Mouse (Mus musculus) thymus, adult 2 months (tissue): Measurements from ENCODE around the gene Plxna4. TPM values are rescaled to one million over a fixed set of nuclear protein-coding genes. Genes with fewer than 3 reads are reported as not detected.

Experiments used
- DNase-seq: peaks from one replicate; pipeline ENCODE4 v3.0.0; 2021
- H3K27ac ChIP-seq: fragments of 200-500 bp; 2 replicates; pipeline ENCODE4 v1.5.1; 2012; ENCODE audit warnings: low read length, control low read depth; ENCODE audit not compliant: control insufficient read depth, insufficient read depth
- H3K27me3 ChIP-seq: fragments of 200-500 bp; 2 replicates; pipeline ENCODE4 v1.6.1; 2012; ENCODE audit warnings: mild to moderate bottlenecking, low read length, moderate library complexity, mixed read lengths; ENCODE audit not compliant: control insufficient read depth, insufficient read depth
- H3K36me3 ChIP-seq: fragments of 200-500 bp; 2 replicates; pipeline ENCODE4 v1.6.1; 2012; ENCODE audit warnings: mild to moderate bottlenecking, low read length, moderate library complexity; ENCODE audit not compliant: control insufficient read depth, insufficient read depth
- H3K4me1 ChIP-seq: fragments of 200-500 bp; replicated peaks from 2 replicates; pipeline ENCODE4 v1.6.1; 2012; ENCODE audit warnings: low read length; ENCODE audit not compliant: control insufficient read depth, insufficient read depth
- H3K4me3 ChIP-seq: fragments of 200-500 bp; 2 replicates; pipeline ENCODE4 v1.5.1; 2012; ENCODE audit warnings: mild to moderate bottlenecking, low read length, control low read depth, moderate library complexity; ENCODE audit not compliant: control insufficient read depth, insufficient read depth
- CTCF ChIP-seq: fragments of 200-500 bp; IDR thresholded peaks from 2 replicates; pipeline ENCODE4 v1.5.1; 2012; ENCODE audit warnings: mild to moderate bottlenecking, control low read depth, low read length, moderate library complexity, borderline replicate concordance; ENCODE audit not compliant: control insufficient read depth, poor library complexity, insufficient read depth; ENCODE audit errors: extremely low read depth
- POLR2A ChIP-seq: fragments of 200-500 bp; IDR thresholded peaks from 2 replicates; pipeline ENCODE4 v1.6.1; 2012; ENCODE audit warnings: mild to moderate bottlenecking, low read length, control low read depth, moderate library complexity; ENCODE audit not compliant: control insufficient read depth, poor library complexity, insufficient read depth; ENCODE audit errors: extremely low read depth
- WGBS: fragments of 180-500 bp; shearing (Covaris S2); methylation state at CpG from one replicate; pipeline ENCODE4 v1.1.7; 2018; 5-methylcytosine and 5-hydroxymethylcytosine counted together
- polyA plus RNA-seq: library from polyadenylated mRNA; depleted of rRNA; stranded (reverse); fragments of >200 nt; gene quantifications from 2 replicates; pipeline ENCODE4 v1.2.3, GENCODE M21; 2012

Gene Plxna4
- polyA plus RNA-seq, 1 experiment, result 0.66 TPM

- H3K4me3 ChIP-seq, result no peak overlapping the region
- DNase-seq, result no peak
- 93% methylated on average over 20 of the region's 20 CpGs for WGBS
- no peaks in the 10 kb centered on the region for H3K27me3 ChIP-seq
- H3K4me1 ChIP-seq, result no peaks in the 10 kb centered on the region
- TF ChIP-seq POLR2A (no peak), CTCF (no peak)
- H3K27ac ChIP-seq, result no peak overlapping the region
- H3K36me3 ChIP-seq, result no peaks in the 10 kb centered on the region
These were observed 181.5 kb downstream of the Plxna4 start for GRCm38 (mm10) chr6:32406316-32407095.

DNA sequence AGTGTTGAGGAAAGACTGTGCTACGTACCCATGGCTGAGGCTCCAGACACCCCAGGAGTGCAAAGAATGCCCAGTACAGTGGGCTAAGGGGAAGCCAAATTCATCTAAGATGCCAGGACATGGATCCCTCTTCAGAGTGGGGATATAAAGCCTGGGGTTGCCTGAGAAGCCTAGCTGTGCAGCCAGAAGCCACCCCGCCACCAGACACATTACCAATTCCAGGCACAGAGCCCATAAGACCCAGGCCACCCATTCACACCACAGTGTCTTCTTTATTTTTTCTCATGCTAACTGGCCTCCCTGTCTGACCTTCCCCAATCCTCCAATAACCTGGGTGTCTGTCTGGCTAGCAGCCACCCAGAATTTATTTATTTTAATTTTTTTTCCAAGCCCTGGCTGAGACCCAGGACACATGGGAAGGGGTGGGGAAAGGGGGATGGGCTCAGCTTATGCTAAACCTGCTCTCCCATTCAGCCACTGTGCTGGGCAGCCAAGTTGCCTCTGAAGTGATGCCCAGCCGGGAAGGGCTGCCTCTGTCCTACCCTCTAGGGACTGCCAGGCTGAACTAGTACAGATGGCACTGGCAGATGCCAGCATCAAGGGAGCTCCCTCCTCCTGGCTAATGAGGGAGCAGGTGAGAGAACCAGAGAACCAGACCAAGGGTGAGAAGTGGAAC lies 185.3 kb downstream of the Plxna4 start:
- no peak for DNase-seq
- Histone ChIP-seq H3K4me1 (no peaks in the 10 kb centered on the region), H3K4me3 (no peak overlapping the region), H3K36me3 (no peaks in the 10 kb centered on the region), H3K27ac (no peak overlapping the region), H3K27me3 (no peaks in the 10 kb centered on the region)
- 91% methylated on average over 3 of the region's 3 CpGs for WGBS
- TF ChIP-seq POLR2A, result no peak
- TF ChIP-seq CTCF, result no peak

- Histone ChIP-seq H3K36me3 (no peaks in the 10 kb centered on the region), H3K27ac (no peak overlapping the region), H3K4me3 (no peak overlapping the region), H3K27me3 (no peaks in the 10 kb centered on the region), H3K4me1 (no peaks in the 10 kb centered on the region)
- DNase-seq, result no peak
- WGBS, result 98% methylated on average over 3 of the region's 3 CpGs
- TF ChIP-seq CTCF (no peak), POLR2A (no peak)
These were observed 189.7 kb downstream of the Plxna4 start for GRCm38 (mm10) chr6:32398261-32398660.

DNA sequence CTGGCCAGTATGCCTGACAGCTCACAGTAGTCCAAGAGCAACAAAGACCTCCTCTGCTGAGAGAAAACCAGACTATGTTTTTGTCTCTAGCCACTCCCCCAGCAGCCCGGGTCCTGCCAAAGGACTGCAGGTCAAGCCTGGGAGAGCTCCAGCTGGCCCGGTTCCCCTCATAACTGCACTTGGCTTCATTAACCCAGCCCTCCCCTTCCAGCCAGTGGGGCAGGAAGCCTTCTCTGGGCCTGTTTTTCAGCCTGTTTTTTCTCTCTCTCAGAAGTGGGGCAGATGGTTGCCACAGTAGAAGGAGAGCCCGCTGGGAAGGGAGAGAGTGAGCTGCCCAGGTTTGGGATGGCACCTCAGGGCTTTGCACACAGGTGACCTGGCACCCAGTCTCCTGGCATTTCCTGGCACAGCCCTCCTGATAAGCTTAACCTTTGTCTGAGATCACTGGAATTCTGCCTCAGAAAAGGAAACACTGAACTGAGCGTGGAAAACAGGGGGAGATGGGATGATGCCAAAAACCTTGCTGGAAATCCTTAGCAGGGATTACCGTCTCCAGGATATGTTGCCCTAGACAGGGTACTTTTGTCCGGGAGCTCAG lies 190.8 kb downstream of the Plxna4 start:
- H3K36me3 ChIP-seq, result no peaks in the 10 kb centered on the region
- TF ChIP-seq CTCF (no peak), POLR2A (no peak)
- no peak overlapping the region for H3K4me3 ChIP-seq
- no peaks in the 10 kb centered on the region for H3K27me3 ChIP-seq
- no peak overlapping the region for H3K27ac ChIP-seq
- no peak for DNase-seq
- H3K4me1 ChIP-seq, result no peaks in the 10 kb centered on the region
- 70% methylated on average over 6 of the region's 6 CpGs for WGBS

GRCm38 (mm10) chr6:32395415-32395814 lies 192.6 kb downstream of the Plxna4 start:
- 92% methylated on average over 9 of the region's 9 CpGs for WGBS
- no peak overlapping the region for H3K27ac ChIP-seq
- no peaks in the 10 kb centered on the region for H3K36me3 ChIP-seq
- H3K4me3 ChIP-seq, result no peak overlapping the region
- H3K27me3 ChIP-seq, result no peaks in the 10 kb centered on the region
- TF ChIP-seq POLR2A (no peak), CTCF (no peak)
- DNase-seq, result no peak
- H3K4me1 ChIP-seq, result no peaks in the 10 kb centered on the region

- Histone ChIP-seq H3K4me1 (no peaks in the 10 kb centered on the region), H3K4me3 (no peak overlapping the region), H3K36me3 (no peaks in the 10 kb centered on the region), H3K27me3 (no peaks in the 10 kb centered on the region), H3K27ac (no peak overlapping the region)
- TF ChIP-seq CTCF (no peak), POLR2A (no peak)
- DNase-seq, result no peak
- WGBS, result 94% methylated on average over 2 of the region's 2 CpGs
These were observed 195.7 kb downstream of the Plxna4 start for GRCm38 (mm10) chr6:32392262-32392661.

DNA sequence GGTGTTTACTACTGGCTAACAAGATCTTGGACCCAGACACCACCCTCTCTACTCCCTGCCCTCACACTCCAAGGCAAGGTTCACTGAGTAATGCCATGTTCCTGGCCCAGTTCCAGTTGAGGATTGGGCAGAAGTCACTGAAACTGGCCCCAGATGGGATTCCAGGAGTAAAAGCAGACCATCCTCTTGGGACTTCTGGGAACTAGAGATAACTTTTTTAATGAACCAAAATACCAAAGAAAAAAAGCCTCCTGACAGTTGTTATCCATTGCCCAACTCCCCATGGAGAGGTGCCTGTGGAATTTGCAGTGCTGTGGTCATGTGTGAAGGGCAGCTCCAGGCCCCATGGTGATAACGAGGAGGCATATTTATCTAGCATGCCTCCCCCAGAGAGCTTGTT lies 199.7 kb downstream of the Plxna4 start:
- WGBS, result 84% methylated on average over 1 of the region's 1 CpGs
- H3K27ac ChIP-seq, result no peak overlapping the region
- DNase-seq, result no peak

More for the DNA sequence above, 199.7 kb downstream of the Plxna4 start:
- H3K4me1 ChIP-seq, result no peaks in the 10 kb centered on the region
- no peaks in the 10 kb centered on the region for H3K27me3 ChIP-seq
- no peak overlapping the region for H3K4me3 ChIP-seq
- no peaks in the 10 kb centered on the region for H3K36me3 ChIP-seq
- TF ChIP-seq CTCF (no peak), POLR2A (no peak)
